Mouse (Mus musculus) MEL (cell line): ENCODE data around the gene Gm7168.
"Not testable (repeated sequence)": the region's sequence is repeated elsewhere in the genome, so short reads cannot be mapped to it uniquely, and the experiment has no call there.

Experiments used
- BHLHE40 ChIP-seq: IDR thresholded peaks from 2 replicates; pipeline ENCODE4 v1.6.1; 2012; ENCODE audit warnings: low read depth, mild to moderate bottlenecking, inconsistent platforms, low read length, improper control_type of control experiment, borderline replicate concordance
- CTCF ChIP-seq, 3 experiments: IDR thresholded peaks in 2 of 3; conservative IDR thresholded peaks in 1 of 3; 2 replicates each; pipeline ENCODE4 v1.5.1; 2011 to 2012; ENCODE audit warnings: low read length in 3 of 3, low read depth in 2 of 3, mild to moderate bottlenecking in 2 of 3, improper control_type of control experiment in 1 of 3, inconsistent platforms in 1 of 3, mixed read lengths in 1 of 3, moderate library complexity in 1 of 3; ENCODE audit not compliant: control insufficient read depth in 1 of 3, insufficient read depth in 1 of 3, poor library complexity in 1 of 3, severe bottlenecking in 1 of 3
- ELF1 ChIP-seq: IDR thresholded peaks from 2 replicates; pipeline ENCODE4 v1.6.1; 2014; ENCODE audit warnings: low read depth, mild to moderate bottlenecking, inconsistent platforms, low read length, improper control_type of control experiment, moderate library complexity
- EP300 ChIP-seq, 2 experiments: IDR thresholded peaks; 2 replicates each; pipeline ENCODE4 v1.6.1; 2011; ENCODE audit warnings: improper control_type of control experiment in 2 of 2, low read length in 2 of 2, low read depth in 1 of 2, mild to moderate bottlenecking in 1 of 2
- MAX ChIP-seq: IDR thresholded peaks from 2 replicates; pipeline ENCODE4 v1.6.1; 2011; ENCODE audit warnings: low read length, improper control_type of control experiment
- MYB ChIP-seq: IDR thresholded peaks from 2 replicates; pipeline ENCODE4 v1.6.1; 2011; ENCODE audit warnings: mild to moderate bottlenecking, low read depth, low read length, improper control_type of control experiment
- POLR2A ChIP-seq, 2 experiments: IDR thresholded peaks; 2 replicates each; pipeline ENCODE4 v1.6.1; 2011 to 2012; ENCODE audit warnings: low read length in 2 of 2, mild to moderate bottlenecking in 2 of 2, control low read depth in 1 of 2, improper control_type of control experiment in 1 of 2, low read depth in 1 of 2, moderate library complexity in 1 of 2; ENCODE audit not compliant: control insufficient read depth in 1 of 2, insufficient read depth in 1 of 2, poor library complexity in 1 of 2
- POLR2AphosphoS5 ChIP-seq: IDR thresholded peaks from 2 replicates; pipeline ENCODE4 v1.6.1; 2012; ENCODE audit warnings: low read depth, borderline replicate concordance, mild to moderate bottlenecking, inconsistent platforms, low read length, moderate library complexity, mixed read lengths
- RAD21 ChIP-seq: IDR thresholded peaks from 2 replicates; pipeline ENCODE4 v1.6.1; 2011; ENCODE audit warnings: mild to moderate bottlenecking, low read depth, low read length, improper control_type of control experiment
- TAL1 ChIP-seq: IDR thresholded peaks from 2 replicates; pipeline ENCODE4 v1.6.1; 2012; ENCODE audit warnings: mild to moderate bottlenecking, inconsistent platforms, low read length, moderate library complexity, mixed read lengths
- TCF12 ChIP-seq: IDR thresholded peaks from 2 replicates; pipeline ENCODE4 v1.6.1; 2014; ENCODE audit warnings: low read depth, mild to moderate bottlenecking, inconsistent platforms, low read length, improper control_type of control experiment, moderate library complexity
- USF1 ChIP-seq: IDR thresholded peaks from 2 replicates; pipeline ENCODE4 v1.6.1; 2014; ENCODE audit warnings: low read depth, mild to moderate bottlenecking, inconsistent platforms, low read length, improper control_type of control experiment, moderate library complexity
- USF2 ChIP-seq, 2 experiments: IDR thresholded peaks; 2 replicates each; pipeline ENCODE4 v1.6.1; 2011 to 2012; ENCODE audit warnings: improper control_type of control experiment in 2 of 2, low read length in 2 of 2, borderline replicate concordance in 1 of 2, inconsistent platforms in 1 of 2, low read depth in 1 of 2, mild to moderate bottlenecking in 1 of 2; ENCODE audit not compliant: insufficient read depth in 1 of 2
- ZC3H11A ChIP-seq: IDR thresholded peaks from 2 replicates; pipeline ENCODE4 v1.6.1; 2012; ENCODE audit warnings: low read depth, mild to moderate bottlenecking, inconsistent platforms, low read length, improper control_type of control experiment

DNA sequence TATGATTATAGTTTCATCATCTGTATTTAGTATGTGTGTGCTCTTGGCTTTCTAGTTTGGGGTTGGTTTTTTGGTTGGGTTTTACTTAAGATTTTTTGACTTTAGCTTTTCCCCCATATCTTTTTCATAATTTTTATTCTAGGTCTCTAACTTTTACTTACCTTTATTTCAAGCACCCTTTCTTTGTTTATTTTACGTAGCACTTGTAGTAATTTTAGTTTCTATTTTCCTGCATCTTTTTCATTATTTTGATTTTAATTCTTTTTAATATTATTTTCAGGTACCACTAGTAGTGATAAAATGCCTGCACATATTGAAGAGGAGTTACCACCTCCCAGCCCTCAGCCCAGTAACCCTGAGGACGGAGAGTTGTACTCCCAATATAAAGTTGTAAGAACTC is at the start of gene Gm7168:
- not testable (repeated sequence) for TF ChIP-seq POLR2A (IDR thresholded peaks at IDR 0.05; ENCODE audit: control insufficient read depth in 1 of 2, insufficient read depth in 1 of 2, low read depth in 1 of 2, low read length in 2 of 2, poor library complexity in 1 of 2); ZC3H11A; CTCF (IDR thresholded peaks at IDR 0.05 in 2 of 3, conservative IDR thresholded peaks at IDR 0.05 in 1 of 3; ENCODE audit: control insufficient read depth in 1 of 3, insufficient read depth in 1 of 3, low read depth in 2 of 3, low read length in 3 of 3, poor library complexity in 1 of 3, severe bottlenecking in 1 of 3); USF1; EP300 (IDR thresholded peaks at IDR 0.05; ENCODE audit: low read depth in 1 of 2, low read length in 2 of 2); MYB; TAL1; BHLHE40; ELF1; TCF12; USF2 (IDR thresholded peaks at IDR 0.05; ENCODE audit: borderline replicate concordance in 1 of 2, insufficient read depth in 1 of 2, low read depth in 1 of 2, low read length in 2 of 2); RAD21; MAX; POLR2AphosphoS5
